Mouse (Mus musculus) heart, embryonic 16.5 days (tissue): ENCODE measurements around the gene Arpc5l. TPM values are rescaled to one million over a fixed set of nuclear protein-coding genes. Genes with fewer than 3 reads are reported as not detected.

Experiments used
- ATAC-seq: fragments of 200-750 bp; cut with Nextera tagmentation; replicated peaks from 2 replicates; pipeline ENCODE4 v1.8.0; 2017; ENCODE audit warnings: moderate number of reproducible peaks; ENCODE audit not compliant: insufficient read depth, low FRiP score; ENCODE audit errors: extremely low read depth
- H3K27ac ChIP-seq: fragments of 300-500 bp; sonication (generic); 2 replicates; pipeline ENCODE4 v1.5.1; 2014; ENCODE audit warnings: mild to moderate bottlenecking, low read length, control low read depth, moderate library complexity
- H3K27me3 ChIP-seq: fragments of 300-500 bp; sonication (generic); 2 replicates; pipeline ENCODE4 v1.6.1; 2014; ENCODE audit warnings: low read length, mixed read lengths; ENCODE audit not compliant: control insufficient read depth, insufficient read depth
- H3K36me3 ChIP-seq: fragments of 300-500 bp; sonication (generic); 2 replicates; pipeline ENCODE4 v1.6.1; 2014; ENCODE audit not compliant: control insufficient read depth, insufficient read depth
- H3K4me1 ChIP-seq: fragments of 300-500 bp; sonication (generic); 2 replicates; pipeline ENCODE4 v1.6.1; 2014; ENCODE audit warnings: low read length, mixed read lengths; ENCODE audit not compliant: control insufficient read depth, insufficient read depth
- H3K4me2 ChIP-seq: fragments of 300-500 bp; sonication (generic); 2 replicates; pipeline ENCODE4 v1.6.1; 2014; ENCODE audit warnings: low read depth, mild to moderate bottlenecking, control low read depth, low read length
- H3K4me3 ChIP-seq: fragments of 300-500 bp; sonication (generic); 2 replicates; pipeline ENCODE4 v1.5.1; 2014; ENCODE audit warnings: mild to moderate bottlenecking, control low read depth, low read length
- H3K9ac ChIP-seq: fragments of 300-500 bp; sonication (generic); 2 replicates; pipeline ENCODE4 v1.6.1; 2014; ENCODE audit warnings: low read length, control low read depth
- H3K9me3 ChIP-seq: fragments of 300-500 bp; sonication (generic); replicated peaks from 2 replicates; pipeline ENCODE4 v1.6.1; 2016; ENCODE audit warnings: low read length; ENCODE audit not compliant: control insufficient read depth
- WGBS: fragments of 180-500 bp; shearing (Covaris S2); extraction: QIAGEN DNeasy Blood & Tissue Kit; methylation state at CpG from one replicate; pipeline ENCODE4 v1.1.7; 2014; 5-methylcytosine and 5-hydroxymethylcytosine counted together
- polyA plus RNA-seq: library from polyadenylated mRNA; unstranded; fragments of >200 nt; fragmentation: Nextera tagmentation; extraction: Ambion mirVana; gene quantifications from 2 replicates; pipeline ENCODE4 v1.2.1, GENCODE M21; 2015

Gene Arpc5l
- 77.4 and 83.3 TPM in 2 replicates for polyA plus RNA-seq

DNA sequence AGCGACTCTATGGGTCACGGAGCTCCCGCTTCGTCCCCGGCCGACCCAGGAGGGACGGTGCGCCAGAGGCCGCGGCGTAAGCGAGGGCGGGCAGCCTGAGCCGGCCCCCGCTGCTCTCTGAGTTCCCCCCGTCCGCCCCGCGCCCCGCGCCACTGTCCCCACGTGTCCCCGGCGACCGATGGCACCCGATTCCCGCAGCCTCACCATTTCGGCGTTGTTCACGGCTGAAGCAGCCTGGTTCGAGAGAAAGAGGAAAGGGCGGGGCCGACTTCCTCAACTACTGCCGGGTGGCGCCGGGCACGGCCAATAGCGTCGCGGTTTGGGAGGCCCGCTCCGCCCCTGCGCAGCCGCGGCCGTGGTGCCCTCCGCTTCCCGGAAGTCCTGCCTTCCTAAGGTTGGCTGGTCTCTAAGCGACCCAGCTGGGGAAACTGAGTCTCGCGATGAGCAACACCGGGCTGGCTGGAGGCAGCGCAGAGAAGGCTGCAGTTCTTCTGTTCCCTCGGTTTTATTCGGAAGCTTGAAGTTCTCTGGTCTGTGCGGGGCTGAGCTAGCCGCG lies at the start of gene Arpc5l:
TSS of gene Arpc5l (plus strand) at position 469 of the 556 bp plus-strand sequence.
- 1% methylated on average over 57 of the region's 58 CpGs for WGBS
- Histone ChIP-seq H3K4me2 (peak within 1 kb of the TSS; percentile 99), H3K4me3 (peak within 1 kb of the TSS; percentile 83), H3K27ac (peak within 1 kb of the TSS; percentile 78), H3K27me3 (no peaks in the 10 kb centered on the region), H3K36me3 (peaks cover 36% of the 10 kb centered on the region), H3K9me3 (no peaks in the 10 kb centered on the region), H3K9ac (peak within 1 kb of the TSS; percentile 83), H3K4me1 (peaks cover 36% of the 10 kb centered on the region)
- ATAC-seq, result peak; percentile 85

DNA sequence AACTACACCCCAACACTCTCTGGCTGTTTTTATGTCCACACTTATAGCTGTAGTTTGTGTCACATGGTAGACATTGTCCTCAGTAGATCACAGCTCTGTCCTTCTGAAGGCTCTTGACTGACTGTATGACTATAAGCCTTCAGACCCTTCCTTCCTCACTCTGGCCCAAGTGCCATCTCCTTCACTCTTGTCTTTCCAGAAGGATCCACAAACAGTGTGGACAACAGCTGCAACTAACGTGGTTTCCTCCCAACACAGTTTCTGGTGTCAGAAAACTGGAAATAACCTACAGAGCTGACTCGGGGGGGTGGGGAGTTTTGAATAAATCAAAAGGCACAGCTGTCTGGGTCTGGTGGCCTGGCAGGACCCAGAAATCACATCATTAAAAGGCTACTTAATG lies 49.1 kb upstream of the Arpc5l start:
- no peak for ATAC-seq
- Histone ChIP-seq H3K4me3 (no peak overlapping the region), H3K4me2 (no peak overlapping the region), H3K9ac (no peak overlapping the region), H3K36me3 (no peaks in the 10 kb centered on the region), H3K27ac (no peak overlapping the region), H3K4me1 (peaks cover 3% of the 10 kb centered on the region), H3K9me3 (no peaks in the 10 kb centered on the region), H3K27me3 (no peaks in the 10 kb centered on the region)
- 65% methylated on average over 2 of the region's 2 CpGs for WGBS

DNA sequence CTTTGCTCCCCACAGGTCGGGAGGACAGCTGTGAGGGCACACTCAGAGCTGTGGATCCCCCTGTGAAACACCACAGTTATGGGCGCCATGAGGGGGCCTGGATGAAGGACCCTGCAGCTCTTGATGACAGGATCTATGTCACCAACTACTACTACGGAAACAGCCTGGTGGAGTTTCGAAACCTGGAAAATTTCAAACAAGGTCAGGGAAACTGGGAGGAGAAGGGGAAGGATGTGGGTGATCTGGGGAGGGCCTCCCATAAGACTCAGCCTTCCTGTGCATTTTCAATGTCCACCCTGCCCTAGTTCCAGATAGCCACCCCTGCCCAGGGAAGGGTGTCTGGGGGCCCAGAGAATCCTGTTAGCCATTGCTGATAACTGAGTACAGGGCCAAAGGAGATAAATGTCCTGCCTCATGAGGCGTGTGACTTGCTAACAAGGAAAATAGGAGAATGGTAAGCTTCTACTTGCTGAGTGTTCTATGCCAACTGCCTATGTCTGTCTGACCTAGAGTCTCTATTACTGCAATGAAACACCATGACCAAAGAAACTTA lies 47.4 kb upstream of the Arpc5l start:
- H3K4me3 ChIP-seq, result no peak overlapping the region
- H3K27ac ChIP-seq, result no peak overlapping the region
- no peaks in the 10 kb centered on the region for H3K27me3 ChIP-seq
- H3K9me3 ChIP-seq, result no peaks in the 10 kb centered on the region
- H3K4me1 ChIP-seq, result no peaks in the 10 kb centered on the region
- H3K9ac ChIP-seq, result no peak overlapping the region
- no peaks in the 10 kb centered on the region for H3K36me3 ChIP-seq
- ATAC-seq, result no peak
- 63% methylated on average over 5 of the region's 5 CpGs for WGBS
- no peak overlapping the region for H3K4me2 ChIP-seq

- no peak for ATAC-seq
- no peak overlapping the region for H3K4me3 ChIP-seq
- no peak overlapping the region for H3K9ac ChIP-seq
- no peak overlapping the region for H3K27ac ChIP-seq
- H3K4me1 ChIP-seq, result no peaks in the 10 kb centered on the region
- H3K4me2 ChIP-seq, result no peak overlapping the region
- H3K27me3 ChIP-seq, result no peaks in the 10 kb centered on the region
- WGBS, result 28% methylated on average over 4 of the region's 4 CpGs
- 0 out of 2 replicates have a peak, but pooled peaks cover under 1% of the 10 kb centered on the region for H3K9me3 ChIP-seq
- no peaks in the 10 kb centered on the region for H3K36me3 ChIP-seq
Measured at GRCm38 (mm10) chr2:38964198-38964597, 41.0 kb upstream of the Arpc5l start.

- no peak for ATAC-seq
- Histone ChIP-seq H3K27ac (no peak overlapping the region), H3K36me3 (no peaks in the 10 kb centered on the region), H3K4me2 (no peak overlapping the region), H3K9me3 (0 out of 2 replicates have a peak, but pooled peaks cover 2% of the 10 kb centered on the region), H3K4me3 (no peak overlapping the region), H3K4me1 (no peaks in the 10 kb centered on the region), H3K9ac (no peak overlapping the region), H3K27me3 (no peaks in the 10 kb centered on the region)
- 81% methylated on average over 2 of the region's 2 CpGs for WGBS
Measured at GRCm38 (mm10) chr2:38969650-38970049, 35.5 kb upstream of the Arpc5l start.

- H3K4me1 ChIP-seq, result no peaks in the 10 kb centered on the region
- H3K4me2 ChIP-seq, result no peak overlapping the region
- H3K36me3 ChIP-seq, result no peaks in the 10 kb centered on the region
- WGBS, result 62% methylated on average over 5 of the region's 5 CpGs
- H3K9me3 ChIP-seq, result 0 out of 2 replicates have a peak, but pooled peaks cover 2% of the 10 kb centered on the region
- no peak overlapping the region for H3K4me3 ChIP-seq
- no peaks in the 10 kb centered on the region for H3K27me3 ChIP-seq
- no peak overlapping the region for H3K9ac ChIP-seq
- no peak overlapping the region for H3K27ac ChIP-seq
- no peak for ATAC-seq
Measured at GRCm38 (mm10) chr2:38970057-38970456, 35.1 kb upstream of the Arpc5l start.

DNA sequence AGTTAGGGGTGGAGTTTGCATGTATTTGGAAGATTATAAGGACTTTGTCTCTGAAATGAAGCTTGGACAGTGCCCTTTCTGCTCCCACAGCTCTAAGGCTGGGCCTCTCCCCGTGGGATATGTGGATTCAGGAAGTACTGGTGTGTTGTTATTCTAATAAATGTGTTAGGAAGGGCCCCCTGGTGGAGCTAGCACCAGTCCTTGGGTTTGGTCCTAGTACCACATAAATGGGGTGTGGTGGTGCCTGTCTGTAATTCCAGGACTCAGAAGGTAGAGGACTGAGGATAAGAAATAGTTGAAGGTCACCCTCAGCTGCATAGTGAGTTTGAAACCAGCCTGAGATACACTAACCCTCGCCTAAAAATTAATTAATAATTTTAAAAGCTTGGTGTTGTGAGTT lies 31.9 kb upstream of the Arpc5l start:
- H3K4me3 ChIP-seq, result no peak overlapping the region
- no peaks in the 10 kb centered on the region for H3K4me1 ChIP-seq
- H3K27me3 ChIP-seq, result no peaks in the 10 kb centered on the region
- no peak for ATAC-seq
- H3K4me2 ChIP-seq, result no peak overlapping the region
- 0 out of 2 replicates have a peak, but pooled peaks cover 2% of the 10 kb centered on the region for H3K9me3 ChIP-seq
- no peaks in the 10 kb centered on the region for H3K36me3 ChIP-seq
- H3K27ac ChIP-seq, result no peak overlapping the region
- no peak overlapping the region for H3K9ac ChIP-seq
- WGBS, result 36% methylated on average over 2 of the region's 2 CpGs

DNA sequence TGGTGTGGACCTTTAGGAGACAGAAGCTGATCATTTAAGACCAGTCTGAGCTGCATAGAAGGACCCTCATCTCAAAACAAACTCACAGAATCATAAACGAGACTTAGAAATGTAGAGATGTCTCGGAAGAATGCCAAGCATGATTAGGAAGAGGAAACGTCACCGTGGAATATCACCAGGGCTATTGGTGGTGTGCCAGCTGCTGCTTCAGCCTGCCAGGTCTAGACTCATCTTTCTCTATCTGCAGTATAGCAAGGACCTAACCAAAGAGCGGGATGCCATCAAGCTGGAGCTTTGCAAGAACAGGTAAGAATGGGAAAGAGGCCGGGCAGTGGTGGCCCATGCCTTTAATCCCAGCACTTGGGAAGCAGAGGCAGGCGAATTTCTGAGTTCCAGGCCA lies 31.4 kb upstream of the Arpc5l start:
- H3K4me1 ChIP-seq, result no peaks in the 10 kb centered on the region
- H3K27me3 ChIP-seq, result no peaks in the 10 kb centered on the region
- 61% methylated on average over 7 of the region's 7 CpGs for WGBS
- H3K9me3 ChIP-seq, result 0 out of 2 replicates have a peak, but pooled peaks cover 2% of the 10 kb centered on the region
- H3K27ac ChIP-seq, result no peak overlapping the region
- no peaks in the 10 kb centered on the region for H3K36me3 ChIP-seq
- no peak overlapping the region for H3K9ac ChIP-seq
- no peak for ATAC-seq
- H3K4me3 ChIP-seq, result no peak overlapping the region
- H3K4me2 ChIP-seq, result no peak overlapping the region

DNA sequence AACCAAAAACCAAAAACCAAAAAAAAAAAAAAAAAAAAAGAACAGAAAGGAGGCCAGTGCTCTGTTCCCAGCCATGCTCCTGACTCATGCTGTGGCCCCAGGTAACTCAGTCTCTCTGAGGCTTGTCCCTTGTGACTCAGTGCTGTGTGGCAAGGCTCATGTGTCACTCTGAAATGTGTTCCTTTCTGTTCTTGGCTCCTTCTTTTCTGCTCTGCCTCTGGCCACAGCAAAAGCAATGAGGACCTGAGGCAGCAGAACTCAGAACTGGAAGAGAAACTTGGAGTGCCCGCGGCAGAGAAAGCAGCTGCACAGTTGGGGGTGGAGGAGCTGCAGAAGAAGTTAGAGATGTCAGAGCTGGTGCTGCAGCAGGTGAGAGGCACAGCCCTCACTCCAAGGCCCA lies 31.0 kb upstream of the Arpc5l start:
- no peak for ATAC-seq
- 14% methylated on average over 2 of the region's 2 CpGs for WGBS

More for the DNA sequence above, 31.0 kb upstream of the Arpc5l start:
- no peaks in the 10 kb centered on the region for H3K27me3 ChIP-seq
- 0 out of 2 replicates have a peak, but pooled peaks cover 2% of the 10 kb centered on the region for H3K9me3 ChIP-seq
- H3K4me3 ChIP-seq, result no peak overlapping the region
- H3K27ac ChIP-seq, result no peak overlapping the region
- H3K9ac ChIP-seq, result no peak overlapping the region
- no peaks in the 10 kb centered on the region for H3K4me1 ChIP-seq
- H3K4me2 ChIP-seq, result no peak overlapping the region
- no peaks in the 10 kb centered on the region for H3K36me3 ChIP-seq
